Mouse (Mus musculus) heart, embryonic 12.5 days (tissue): ENCODE measurements around the gene Cped1. TPM values are rescaled to one million over a fixed set of nuclear protein-coding genes. Genes with fewer than 3 reads are reported as not detected.
A peak's percentile ranks its signal among the peaks of the same experiment; 100 is the strongest.

Experiments used
- ATAC-seq: fragments of 200-750 bp; cut with Nextera tagmentation; 2 replicates; pipeline ENCODE4 v1.8.0; 2017; ENCODE audit warnings: moderate TSS enrichment, moderate library complexity; ENCODE audit not compliant: insufficient number of reproducible peaks, low FRiP score
- H3K27ac ChIP-seq: fragments of 300-500 bp; sonication (generic); 2 replicates; pipeline ENCODE4 v1.5.1; 2016; ENCODE audit warnings: mild to moderate bottlenecking, moderate library complexity; ENCODE audit not compliant: poor library complexity, severe bottlenecking
- H3K27me3 ChIP-seq: fragments of 300-500 bp; sonication (generic); replicated peaks from 2 replicates; pipeline ENCODE4 v1.6.1; 2016; ENCODE audit warnings: mild to moderate bottlenecking, moderate library complexity
- H3K36me3 ChIP-seq: fragments of 300-500 bp; sonication (generic); 2 replicates; pipeline ENCODE4 v1.6.1; 2016; ENCODE audit warnings: mild to moderate bottlenecking, moderate library complexity
- H3K4me1 ChIP-seq: fragments of 300-500 bp; sonication (generic); replicated peaks from 2 replicates; pipeline ENCODE4 v1.6.1; 2016; ENCODE audit warnings: mild to moderate bottlenecking
- H3K4me2 ChIP-seq: fragments of 300-500 bp; sonication (generic); 2 replicates; pipeline ENCODE4 v1.6.1; 2016; ENCODE audit warnings: mild to moderate bottlenecking, moderate library complexity
- H3K4me3 ChIP-seq: fragments of 300-500 bp; sonication (generic); 2 replicates; pipeline ENCODE4 v1.5.1; 2016; ENCODE audit warnings: mild to moderate bottlenecking
- H3K9ac ChIP-seq: fragments of 300-500 bp; sonication (generic); 2 replicates; pipeline ENCODE4 v1.6.1; 2016; ENCODE audit warnings: mild to moderate bottlenecking, moderate library complexity
- H3K9me3 ChIP-seq: fragments of 300-500 bp; sonication (generic); replicated peaks from 2 replicates; pipeline ENCODE4 v1.6.1; 2016; ENCODE audit warnings: mild to moderate bottlenecking, moderate library complexity
- WGBS: fragments of 180-500 bp; shearing (Covaris S2); methylation state at CpG from one replicate; pipeline ENCODE4 v1.1.7; 2016; 5-methylcytosine and 5-hydroxymethylcytosine counted together
- polyA plus RNA-seq: library from polyadenylated mRNA; unstranded; fragments of >200 nt; fragmentation: Nextera tagmentation; extraction: Ambion mirVana; gene quantifications from 2 replicates; pipeline ENCODE4 v1.2.1, GENCODE M21; 2016

Gene Cped1
- polyA plus RNA-seq, 1 experiment from 2014 or later = 5.2 TPM

DNA sequence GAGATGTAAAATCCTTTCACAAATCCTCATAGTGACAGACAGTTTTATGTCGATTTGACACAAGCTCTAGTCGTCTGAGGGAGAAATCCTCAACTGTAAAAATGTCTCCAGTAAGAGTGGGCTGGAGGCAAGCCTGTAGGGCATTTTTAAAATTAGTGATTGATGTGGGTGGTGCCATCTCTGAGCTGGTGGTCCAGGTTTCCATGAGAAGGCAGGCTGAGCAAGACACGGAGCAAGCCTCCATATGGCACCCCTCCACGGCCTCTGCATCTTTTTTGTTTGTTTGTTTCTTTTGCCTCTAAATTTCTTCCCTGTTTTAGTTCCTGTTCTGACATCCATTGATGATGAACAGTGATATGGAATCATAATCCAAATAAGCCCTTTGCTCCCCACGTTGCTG is 26.8 kb downstream of the Cped1 start:
- H3K9ac ChIP-seq = no peak overlapping the region
- WGBS = 70% methylated on average over 5 of the region's 5 CpGs
- H3K4me3 ChIP-seq = no peak overlapping the region

GRCm38 (mm10) chr6:22013394-22013793 is 27.7 kb downstream of the Cped1 start:
- Histone ChIP-seq H3K27ac (no peak overlapping the region), H3K4me1 (0 out of 2 replicates have a peak, but pooled peaks cover 5% of the 10 kb centered on the region), H3K9me3 (no peaks in the 10 kb centered on the region), H3K9ac (no peak overlapping the region), H3K4me2 (no peak overlapping the region), H3K36me3 (no peaks in the 10 kb centered on the region), H3K4me3 (no peak overlapping the region), H3K27me3 (no peaks in the 10 kb centered on the region)
- no peak for ATAC-seq
- 92% methylated on average over 3 of the region's 3 CpGs for WGBS

More for the DNA sequence above, 26.8 kb downstream of the Cped1 start:
- no peaks in the 10 kb centered on the region for H3K27me3 ChIP-seq
- H3K27ac ChIP-seq = no peak overlapping the region
- no peaks in the 10 kb centered on the region for H3K36me3 ChIP-seq
- H3K4me1 ChIP-seq = 0 out of 2 replicates have a peak, but pooled peaks cover 5% of the 10 kb centered on the region
- no peaks in the 10 kb centered on the region for H3K9me3 ChIP-seq
- no peak overlapping the region for H3K4me2 ChIP-seq
- ATAC-seq = no peak

DNA sequence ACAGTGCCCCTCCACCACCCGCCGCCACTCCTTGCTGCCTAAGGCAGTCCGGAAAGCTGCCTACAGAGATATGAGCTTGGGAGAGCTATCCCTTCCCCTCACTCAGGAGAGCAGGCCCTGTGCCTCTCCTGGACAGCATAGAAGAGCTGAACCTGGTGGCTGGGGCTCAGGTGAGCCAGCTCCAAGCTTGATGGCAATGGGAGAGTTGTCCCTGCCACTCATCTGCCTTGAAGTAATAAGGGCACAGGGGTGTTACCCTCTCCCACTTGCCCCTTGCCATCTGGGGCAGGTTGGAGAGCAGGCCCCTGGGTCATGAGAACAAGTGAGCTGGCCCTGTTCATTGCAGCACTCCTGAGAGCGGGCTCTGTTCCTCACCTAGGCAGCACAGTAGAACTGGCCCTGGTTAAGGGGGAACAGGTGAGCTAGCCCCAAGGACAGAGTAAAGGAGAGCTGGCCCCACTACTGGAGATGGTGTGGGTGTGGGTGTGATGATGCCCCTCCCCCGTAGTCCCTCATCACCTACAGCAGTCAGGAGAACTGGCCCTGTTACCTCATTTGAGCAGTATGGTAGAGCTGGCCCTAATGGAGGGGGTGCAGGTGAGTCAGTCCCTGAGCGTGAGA is 28.7 kb downstream of the Cped1 start:
- no peak overlapping the region for H3K4me3 ChIP-seq
- ATAC-seq = no peak
- H3K27ac ChIP-seq = no peak overlapping the region
- WGBS = 78% methylated on average over 6 of the region's 6 CpGs
- H3K27me3 ChIP-seq = no peaks in the 10 kb centered on the region
- peaks cover 11% of the 10 kb centered on the region for H3K4me1 ChIP-seq
- H3K9ac ChIP-seq = no peak overlapping the region
- H3K36me3 ChIP-seq = no peaks in the 10 kb centered on the region
- H3K4me2 ChIP-seq = no peak overlapping the region
- no peaks in the 10 kb centered on the region for H3K9me3 ChIP-seq

DNA sequence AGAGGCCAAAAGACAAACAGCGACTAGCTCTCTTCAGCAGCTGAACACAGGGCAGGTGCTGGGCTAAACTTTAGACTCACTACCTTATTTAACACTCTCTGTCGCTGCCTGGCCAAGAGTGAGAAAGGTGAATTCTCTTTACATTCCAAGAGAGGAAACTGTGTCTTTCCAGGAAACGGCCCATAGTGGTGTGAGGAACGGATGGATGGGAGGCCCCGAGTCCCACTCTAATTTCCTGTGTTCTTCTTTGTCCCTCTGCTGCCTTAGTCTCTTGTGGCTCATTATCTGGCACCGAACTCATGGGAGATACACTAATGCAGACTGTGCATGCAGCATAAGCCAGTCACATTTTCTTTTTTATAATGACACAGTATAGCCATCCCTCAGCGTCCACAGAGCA is 31.9 kb downstream of the Cped1 start:
- Histone ChIP-seq H3K36me3 (no peaks in the 10 kb centered on the region), H3K27ac (0 out of 2 replicates have a peak overlapping the region, but pooled peaks have one; percentile 18), H3K9ac (no peak overlapping the region), H3K27me3 (no peaks in the 10 kb centered on the region), H3K4me1 (peaks cover 11% of the 10 kb centered on the region), H3K4me2 (no peak overlapping the region), H3K4me3 (no peak overlapping the region), H3K9me3 (no peaks in the 10 kb centered on the region)
- WGBS = 61% methylated on average over 7 of the region's 7 CpGs
- no peak for ATAC-seq

DNA sequence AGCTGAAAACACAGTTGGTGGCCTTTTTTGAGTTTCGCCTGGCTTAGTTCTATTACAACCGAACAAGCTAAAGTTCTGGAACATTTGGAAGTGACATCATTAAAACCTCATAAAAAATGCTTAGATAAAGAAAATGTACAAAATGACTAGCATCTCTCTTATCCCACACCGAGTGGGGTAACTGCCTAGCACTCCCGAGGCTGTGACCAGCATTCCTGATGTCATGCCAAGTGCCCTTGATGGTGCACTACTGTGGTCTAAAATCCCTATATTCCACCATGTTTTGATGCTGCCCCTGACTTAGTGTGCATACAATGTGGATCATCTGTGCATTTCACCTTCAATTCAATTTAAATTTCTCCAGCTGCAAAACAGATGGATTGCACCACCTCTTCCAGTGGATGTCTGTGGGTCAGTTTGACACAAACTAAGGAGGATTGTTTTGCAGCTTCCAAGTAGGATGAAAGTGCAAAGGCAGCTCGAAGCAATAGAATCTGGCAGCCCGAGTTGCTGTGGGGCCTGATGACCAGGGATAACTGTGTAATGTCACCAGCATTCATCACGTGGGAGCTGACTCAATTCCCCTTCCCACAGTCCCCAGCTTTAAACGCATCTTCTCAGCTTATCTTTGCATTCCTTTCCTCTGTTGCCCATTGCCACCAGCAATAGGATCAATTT is 33.2 kb downstream of the Cped1 start:
- no peaks in the 10 kb centered on the region for H3K36me3 ChIP-seq
- H3K27ac ChIP-seq = no peak overlapping the region
- no peak overlapping the region for H3K4me2 ChIP-seq
- 43% methylated on average over 8 of the region's 8 CpGs for WGBS
- H3K4me3 ChIP-seq = no peak overlapping the region
- no peak for ATAC-seq
- no peaks in the 10 kb centered on the region for H3K9me3 ChIP-seq
- no peak overlapping the region for H3K9ac ChIP-seq
- no peaks in the 10 kb centered on the region for H3K27me3 ChIP-seq
- H3K4me1 ChIP-seq = peaks cover 11% of the 10 kb centered on the region

DNA sequence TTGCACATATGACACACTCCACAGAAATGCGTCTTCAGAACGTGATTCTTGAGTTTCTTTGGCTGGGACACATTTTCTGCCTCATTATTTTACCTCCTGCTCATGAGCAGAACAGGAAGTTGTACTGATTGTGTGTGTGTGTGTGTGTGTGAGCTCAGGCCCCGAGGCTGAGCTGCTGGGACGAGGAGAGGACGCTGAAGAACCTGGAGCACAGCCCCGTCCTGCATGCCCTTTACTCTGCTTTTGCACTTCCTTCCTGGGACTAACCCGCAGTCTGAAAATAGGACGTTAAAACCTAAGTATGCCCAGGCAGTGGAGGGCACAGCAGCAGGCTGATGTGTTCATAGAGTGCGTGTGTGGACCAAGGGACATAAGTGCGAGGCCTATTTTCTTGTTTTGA is 33.9 kb downstream of the Cped1 start:
- no peaks in the 10 kb centered on the region for H3K9me3 ChIP-seq
- peaks cover 11% of the 10 kb centered on the region for H3K4me1 ChIP-seq
- no peak overlapping the region for H3K27ac ChIP-seq
- no peak overlapping the region for H3K4me2 ChIP-seq
- H3K36me3 ChIP-seq = no peaks in the 10 kb centered on the region
- no peak for ATAC-seq
- no peaks in the 10 kb centered on the region for H3K27me3 ChIP-seq
- WGBS = 42% methylated on average over 10 of the region's 10 CpGs
- no peak overlapping the region for H3K4me3 ChIP-seq
- no peak overlapping the region for H3K9ac ChIP-seq

DNA sequence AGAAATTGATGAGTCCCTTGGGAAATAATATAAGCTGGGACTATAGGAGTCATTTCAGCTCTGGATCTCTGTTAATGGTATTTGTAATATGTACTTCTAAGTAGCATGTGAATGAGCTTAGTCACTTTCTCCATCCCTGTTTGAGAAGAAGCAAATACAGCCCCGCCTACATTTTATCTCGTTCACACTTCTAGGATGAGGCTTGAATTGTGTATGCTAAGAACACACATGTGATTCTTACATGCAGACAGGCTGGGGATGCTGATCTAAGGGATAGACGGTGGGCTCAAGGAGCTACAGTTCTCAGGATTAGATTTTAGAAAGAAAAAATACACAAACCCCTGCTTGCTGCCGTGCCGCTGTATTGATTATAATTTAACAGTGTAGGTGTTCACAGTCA is 35.0 kb downstream of the Cped1 start:
- no peak overlapping the region for H3K9ac ChIP-seq
- no peaks in the 10 kb centered on the region for H3K9me3 ChIP-seq
- H3K4me3 ChIP-seq = no peak overlapping the region
- no peak overlapping the region for H3K27ac ChIP-seq
- no peak for ATAC-seq
- H3K36me3 ChIP-seq = no peaks in the 10 kb centered on the region
- no peaks in the 10 kb centered on the region for H3K27me3 ChIP-seq
- H3K4me1 ChIP-seq = peaks cover 16% of the 10 kb centered on the region
- H3K4me2 ChIP-seq = no peak overlapping the region
- WGBS = 79% methylated on average over 5 of the region's 5 CpGs

GRCm38 (mm10) chr6:22021315-22021714 is 35.6 kb downstream of the Cped1 start:
- Histone ChIP-seq H3K27me3 (no peaks in the 10 kb centered on the region), H3K4me2 (no peak overlapping the region), H3K4me3 (no peak overlapping the region), H3K9ac (no peak overlapping the region), H3K4me1 (peaks cover 17% of the 10 kb centered on the region), H3K27ac (no peak overlapping the region), H3K36me3 (no peaks in the 10 kb centered on the region), H3K9me3 (no peaks in the 10 kb centered on the region)
- 87% methylated on average over 3 of the region's 3 CpGs for WGBS
- no peak for ATAC-seq

GRCm38 (mm10) chr6:22024168-22024567 is 38.5 kb downstream of the Cped1 start:
- Histone ChIP-seq H3K4me3 (no peak overlapping the region), H3K9ac (no peak overlapping the region), H3K36me3 (no peaks in the 10 kb centered on the region), H3K27ac (no peak overlapping the region), H3K27me3 (no peaks in the 10 kb centered on the region), H3K4me1 (peaks cover 12% of the 10 kb centered on the region), H3K4me2 (no peak overlapping the region), H3K9me3 (no peaks in the 10 kb centered on the region)
- WGBS = 81% methylated on average over 2 of the region's 2 CpGs
- ATAC-seq = no peak

DNA sequence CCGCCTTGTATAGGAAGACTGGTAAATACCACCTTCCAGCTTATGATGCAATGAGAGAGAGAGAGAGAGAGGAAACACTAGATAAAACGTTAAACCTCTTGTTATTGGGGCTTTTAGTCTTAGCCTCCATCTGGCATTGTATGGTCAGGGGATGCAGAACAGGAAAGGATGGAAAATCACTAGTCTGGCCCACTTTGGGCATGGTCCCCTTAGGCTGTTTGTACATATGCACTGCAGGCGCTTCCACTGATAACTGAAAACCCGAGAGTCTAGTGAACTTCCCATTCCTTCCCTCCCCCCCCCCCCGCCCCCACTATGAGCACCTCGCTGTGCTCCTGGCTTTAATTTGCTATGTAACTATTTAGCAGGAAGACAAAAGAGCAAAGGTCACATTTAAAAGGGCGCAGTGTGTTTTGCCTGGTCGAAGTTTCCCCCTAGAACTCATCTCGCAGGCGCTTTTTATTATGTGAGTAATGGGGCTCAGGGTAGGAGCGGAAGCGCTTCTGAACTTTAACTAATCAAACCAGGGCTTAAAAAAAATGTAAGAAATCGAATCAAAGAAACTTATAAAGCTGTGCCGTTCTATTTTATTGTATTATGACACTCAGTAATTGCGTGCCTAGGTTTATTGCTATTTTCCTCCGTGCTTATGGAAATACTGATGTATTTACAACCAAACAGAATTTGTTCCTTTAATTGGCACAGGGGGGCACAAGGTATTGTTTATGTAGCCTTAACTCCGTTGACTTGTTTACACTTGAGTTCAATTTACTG is 40.1 kb downstream of the Cped1 start:
- H3K4me1 ChIP-seq = peaks cover 5% of the 10 kb centered on the region
- H3K4me3 ChIP-seq = peak overlapping the region; percentile 12; the same call in 1 of the 2 replicates
- H3K36me3 ChIP-seq = no peaks in the 10 kb centered on the region
- 26% methylated on average over 17 of the region's 17 CpGs for WGBS
- H3K9ac ChIP-seq = no peak overlapping the region
- 0 out of 2 replicates have a peak, but pooled peaks have one; percentile 55 for ATAC-seq
- no peaks in the 10 kb centered on the region for H3K27me3 ChIP-seq
- peak overlapping the region; percentile 57 for H3K27ac ChIP-seq
- H3K9me3 ChIP-seq = no peaks in the 10 kb centered on the region
- H3K4me2 ChIP-seq = peak overlapping the region; percentile 45

- Histone ChIP-seq H3K9ac (no peak overlapping the region), H3K4me3 (no peak overlapping the region), H3K9me3 (no peaks in the 10 kb centered on the region), H3K4me2 (peak overlapping the region; percentile 28; the same call in 1 of the 2 replicates), H3K27me3 (no peaks in the 10 kb centered on the region), H3K4me1 (peaks cover 5% of the 10 kb centered on the region), H3K36me3 (no peaks in the 10 kb centered on the region), H3K27ac (peak overlapping the region; percentile 57)
- no peak for ATAC-seq
- 47% methylated on average over 4 of the region's 4 CpGs for WGBS
Measured at GRCm38 (mm10) chr6:22026358-22026673, 40.6 kb downstream of the Cped1 start.
